Mouse (Mus musculus) kidney, embryonic 14.5 days (tissue): ENCODE measurements around the gene Bcl11a. TPM values are rescaled to one million over a fixed set of nuclear protein-coding genes. Genes with fewer than 3 reads are reported as not detected.

Experiments used
- ATAC-seq: fragments of 200-750 bp; cut with Nextera tagmentation; 2 replicates; pipeline ENCODE4 v1.8.0; 2017; ENCODE audit warnings: moderate number of reproducible peaks, mild to moderate bottlenecking, moderate TSS enrichment, moderate library complexity; ENCODE audit not compliant: low FRiP score, low TSS enrichment
- H3K27ac ChIP-seq: fragments of 300-500 bp; sonication (generic); 2 replicates; pipeline ENCODE4 v1.5.1; 2014; ENCODE audit warnings: low read depth, mild to moderate bottlenecking, low read length, moderate library complexity, mixed read lengths
- H3K27me3 ChIP-seq: fragments of 300-500 bp; sonication (generic); 2 replicates; pipeline ENCODE4 v1.6.1; 2014; ENCODE audit warnings: mild to moderate bottlenecking, low read length; ENCODE audit not compliant: control insufficient read depth, insufficient read depth
- H3K36me3 ChIP-seq: fragments of 300-500 bp; sonication (generic); 2 replicates; pipeline ENCODE4 v1.6.1; 2014; ENCODE audit warnings: low read length, mixed read lengths; ENCODE audit not compliant: control insufficient read depth, insufficient read depth
- H3K4me1 ChIP-seq: fragments of 300-500 bp; sonication (generic); 2 replicates; pipeline ENCODE4 v1.6.1; 2014; ENCODE audit warnings: low read length, mixed read lengths; ENCODE audit not compliant: control insufficient read depth, insufficient read depth
- H3K4me2 ChIP-seq: fragments of 300-500 bp; sonication (generic); replicated peaks from 2 replicates; pipeline ENCODE4 v1.6.1; 2014; ENCODE audit warnings: low read depth, mild to moderate bottlenecking, low read length
- H3K4me3 ChIP-seq: fragments of 300-500 bp; sonication (generic); 2 replicates; pipeline ENCODE4 v1.5.1; 2014; ENCODE audit warnings: mild to moderate bottlenecking, low read length
- H3K9ac ChIP-seq: fragments of 300-500 bp; sonication (generic); 2 replicates; pipeline ENCODE4 v1.6.1; 2014; ENCODE audit warnings: low read depth, mild to moderate bottlenecking, low read length, moderate library complexity
- H3K9me3 ChIP-seq: fragments of 300-500 bp; sonication (generic); 2 replicates; pipeline ENCODE4 v1.6.1; 2016; ENCODE audit warnings: low read length; ENCODE audit not compliant: control insufficient read depth
- WGBS: fragments of 180-500 bp; shearing (Covaris S2); extraction: QIAGEN DNeasy Blood & Tissue Kit; methylation state at CpG from one replicate; pipeline ENCODE4 v1.1.7; 2014; 5-methylcytosine and 5-hydroxymethylcytosine counted together
- polyA plus RNA-seq: library from polyadenylated mRNA; unstranded; fragments of >200 nt; fragmentation: Nextera tagmentation; extraction: Ambion mirVana; gene quantifications from 2 replicates; pipeline ENCODE4 v1.2.1, GENCODE M21; 2014

Gene Bcl11a
- polyA plus RNA-seq, 1 experiment from 2014 or later: 2.8 TPM

DNA sequence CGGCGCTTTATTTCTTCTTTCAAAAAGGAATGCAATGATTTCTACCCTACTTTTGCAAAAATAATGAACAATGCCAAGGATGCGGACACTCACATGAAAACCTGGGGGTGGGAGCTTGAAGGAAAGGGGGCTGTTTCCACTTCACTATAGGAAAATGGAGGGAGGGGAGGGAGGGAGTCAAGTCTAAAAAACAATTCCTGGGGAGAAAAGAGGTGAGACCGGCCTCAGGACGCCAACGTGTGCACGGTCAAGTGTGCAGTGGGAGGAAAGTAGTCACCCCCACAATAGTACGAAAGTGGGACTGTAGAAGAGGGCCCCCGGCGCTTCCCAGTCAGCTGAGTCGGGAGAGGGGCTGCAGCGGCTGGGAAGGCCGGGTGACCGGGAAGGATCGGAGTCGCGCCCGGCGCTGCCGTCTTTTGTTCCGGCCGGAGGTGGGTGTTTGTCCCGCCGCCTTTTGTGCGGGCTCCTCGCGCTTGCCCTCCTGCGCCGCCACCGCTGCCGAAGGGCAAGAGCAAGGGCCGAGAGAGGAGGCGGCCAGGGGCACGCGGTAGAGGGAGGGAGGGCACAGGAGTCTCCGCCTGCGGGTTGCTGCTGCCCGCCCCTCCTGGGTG lies 955 bp downstream of the Bcl11a start:
- Histone ChIP-seq H3K4me2 (peak overlapping the region; percentile 87), H3K4me3 (peak overlapping the region; percentile 50), H3K27me3 (peaks cover 29% of the 10 kb centered on the region), H3K9me3 (no peaks in the 10 kb centered on the region), H3K9ac (peak overlapping the region; percentile 60; the same call in 1 of the 2 replicates), H3K4me1 (0 out of 2 replicates have a peak, but pooled peaks cover 16% of the 10 kb centered on the region), H3K36me3 (no peaks in the 10 kb centered on the region), H3K27ac (no peak overlapping the region)
- WGBS: under 1% methylated on average over 38 of the region's 38 CpGs
- ATAC-seq: no peak

DNA sequence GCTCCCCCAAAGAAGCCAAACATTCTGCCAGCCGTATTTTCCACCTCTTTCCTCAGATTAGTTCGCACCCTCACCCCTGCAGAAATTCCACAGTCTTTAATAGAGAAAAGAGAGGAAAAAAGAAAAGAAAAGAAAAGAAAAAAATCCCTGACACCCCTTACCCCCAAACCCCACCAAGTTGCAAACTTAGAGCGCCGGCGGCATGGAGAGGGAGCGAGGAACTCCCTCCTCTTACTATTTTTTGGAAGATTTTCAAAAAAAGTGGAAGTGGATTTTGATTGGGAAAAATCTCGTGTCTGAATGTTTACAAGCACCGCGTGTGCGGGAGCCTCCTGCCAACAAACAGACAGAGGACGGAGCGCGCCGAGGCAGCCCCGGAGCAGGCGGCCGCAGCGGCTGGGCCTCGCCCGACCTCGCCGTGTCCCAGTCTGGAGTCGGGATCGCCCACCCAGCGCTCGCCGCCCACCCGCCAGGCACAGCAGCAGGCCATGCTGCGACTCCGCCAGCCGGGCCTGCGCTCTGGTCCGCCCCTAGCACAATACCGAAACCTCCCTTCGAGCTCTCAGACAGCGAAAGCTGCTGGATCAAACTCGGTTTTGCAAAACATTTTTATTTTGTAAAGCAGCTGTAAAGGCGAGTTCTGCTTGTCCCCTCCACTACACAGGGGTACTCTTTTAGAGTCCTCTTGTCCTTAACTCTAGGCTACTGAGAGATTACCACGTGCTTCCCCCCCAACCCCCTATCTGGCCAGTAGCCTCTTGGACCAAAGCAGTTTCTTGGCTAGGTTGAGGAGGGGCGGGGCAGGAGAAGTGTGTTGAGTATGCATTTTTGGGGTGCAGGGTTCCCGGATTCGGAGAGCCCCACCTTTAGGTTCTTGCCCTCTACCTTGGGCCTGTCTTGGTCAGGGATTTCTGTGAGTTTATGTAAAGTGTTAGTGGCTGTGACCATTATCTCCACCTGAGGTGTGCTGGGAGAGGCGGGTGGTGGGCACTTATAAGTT lies 1.8 kb downstream of the Bcl11a start:
- Histone ChIP-seq H3K27ac (no peak overlapping the region), H3K4me3 (peak overlapping the region; percentile 50), H3K4me2 (peak overlapping the region; percentile 87), H3K9me3 (no peaks in the 10 kb centered on the region), H3K27me3 (peaks cover 25% of the 10 kb centered on the region), H3K36me3 (no peaks in the 10 kb centered on the region), H3K9ac (peak overlapping the region; percentile 60; the same call in 1 of the 2 replicates), H3K4me1 (0 out of 2 replicates have a peak, but pooled peaks cover 15% of the 10 kb centered on the region)
- ATAC-seq: no peak
- WGBS: under 1% methylated on average over 43 of the region's 43 CpGs

DNA sequence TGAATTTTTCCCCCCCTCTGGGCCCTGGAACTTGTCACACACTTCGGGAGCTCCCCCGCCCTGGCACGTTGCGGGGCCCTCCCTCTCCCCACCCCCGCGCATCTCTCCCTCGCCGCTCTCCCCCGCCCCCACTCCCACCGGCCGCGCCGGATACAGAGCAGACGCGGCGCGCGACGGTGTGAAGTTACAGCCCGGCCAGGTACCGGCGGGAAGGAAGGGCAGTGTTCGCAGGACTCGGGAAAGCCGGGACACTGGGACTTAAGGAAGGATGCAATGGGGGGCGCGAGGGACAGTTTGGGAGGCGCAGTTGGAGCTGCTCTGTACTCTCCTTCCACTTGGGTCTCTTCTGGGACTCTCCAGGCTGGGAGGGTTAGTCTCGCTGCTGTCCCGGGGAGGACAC lies 2.7 kb downstream of the Bcl11a start:
- H3K4me1 ChIP-seq: 0 out of 2 replicates have a peak, but pooled peaks cover 13% of the 10 kb centered on the region
- ATAC-seq: peak; percentile 30
- no peak overlapping the region for H3K27ac ChIP-seq
- peak overlapping the region; percentile 50 for H3K4me3 ChIP-seq
- WGBS: under 1% methylated on average over 29 of the region's 30 CpGs
- H3K27me3 ChIP-seq: peaks cover 24% of the 10 kb centered on the region
- peak overlapping the region; percentile 34; the same call in 1 of the 2 replicates for H3K9ac ChIP-seq
- no peaks in the 10 kb centered on the region for H3K9me3 ChIP-seq
- H3K36me3 ChIP-seq: no peaks in the 10 kb centered on the region
- H3K4me2 ChIP-seq: peak overlapping the region; percentile 87

DNA sequence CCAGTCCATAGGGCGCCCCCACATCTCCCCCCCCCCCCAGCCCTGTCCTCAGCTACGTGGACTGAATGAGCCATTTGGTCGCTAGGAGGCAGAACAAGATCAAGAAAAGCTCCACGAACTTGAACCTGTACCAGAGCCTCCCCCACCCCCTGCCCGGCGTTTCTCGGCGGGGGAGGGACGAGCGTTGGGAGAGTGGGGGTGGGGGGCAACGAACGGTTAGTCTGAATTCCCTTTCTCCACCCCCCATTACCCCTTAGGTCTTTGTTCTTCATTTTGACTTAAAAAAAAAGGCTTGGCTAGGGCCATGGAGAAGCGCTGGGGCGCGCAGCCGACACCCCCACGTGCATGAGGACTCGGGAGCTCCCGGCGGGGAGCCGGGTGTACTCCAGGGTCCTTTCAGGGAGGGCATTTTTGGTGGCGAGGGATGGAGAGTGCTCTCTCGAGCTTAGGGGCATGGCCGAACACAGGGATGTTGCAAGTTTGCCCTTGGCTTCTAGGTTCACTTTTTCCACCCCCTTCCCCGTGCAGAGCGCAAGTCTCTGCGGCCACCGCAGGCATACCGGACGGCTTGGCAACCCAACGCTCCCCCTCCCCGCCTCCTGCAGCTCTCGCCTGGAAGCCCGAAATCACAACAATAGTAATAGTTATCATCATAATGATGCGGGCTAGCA lies 3.3 kb downstream of the Bcl11a start:
- WGBS: 1% methylated on average over 35 of the region's 35 CpGs
- ATAC-seq: peak; percentile 36
- H3K27ac ChIP-seq: peak overlapping the region; percentile 66; the same call in 1 of the 2 replicates

DNA sequence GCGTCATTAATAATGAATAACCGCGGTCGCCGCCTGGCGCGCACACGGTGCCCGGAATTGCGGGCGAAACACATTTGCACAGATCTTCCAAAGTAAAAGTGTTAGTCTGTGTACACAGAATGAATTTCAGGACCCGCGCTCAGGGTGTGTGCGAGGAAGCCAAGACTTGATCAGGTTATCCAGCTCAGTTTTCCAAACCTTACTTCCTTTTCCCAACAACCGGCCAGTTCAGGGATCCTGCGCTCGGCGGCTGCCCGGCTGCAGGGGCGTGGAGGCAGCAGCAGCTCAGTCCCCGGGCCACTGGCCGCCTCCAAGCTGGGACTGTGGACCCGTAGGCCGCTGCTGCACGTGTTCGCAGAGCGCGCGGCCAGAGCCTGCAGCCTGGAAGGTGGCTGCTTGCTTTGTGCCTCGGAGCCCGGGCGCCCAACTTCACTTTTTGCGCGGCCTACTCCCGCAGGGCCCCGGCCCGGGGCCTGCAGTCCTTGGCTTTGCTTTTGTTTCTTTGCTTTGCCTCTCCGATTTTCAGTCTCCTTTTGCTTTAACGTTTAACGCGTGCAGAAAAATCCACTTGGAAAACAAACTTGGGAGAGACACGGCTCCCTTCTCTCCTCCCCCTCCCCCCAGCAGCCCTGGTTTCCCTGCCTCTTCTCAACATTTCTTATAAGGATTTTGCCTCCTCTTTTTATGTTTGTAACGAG lies 4.0 kb downstream of the Bcl11a start:
- WGBS: under 1% methylated on average over 43 of the region's 43 CpGs
- H3K27ac ChIP-seq: peak overlapping the region; percentile 66
- H3K9me3 ChIP-seq: no peaks in the 10 kb centered on the region
- no peaks in the 10 kb centered on the region for H3K36me3 ChIP-seq
- peak overlapping the region; percentile 87 for H3K4me2 ChIP-seq
- H3K4me3 ChIP-seq: peak overlapping the region; percentile 50
- H3K4me1 ChIP-seq: 0 out of 2 replicates have a peak, but pooled peaks cover 9% of the 10 kb centered on the region
- ATAC-seq: peak; percentile 48; the same call in 1 of the 2 replicates
- peak overlapping the region; percentile 63 for H3K9ac ChIP-seq
- H3K27me3 ChIP-seq: peaks cover 19% of the 10 kb centered on the region

More for the DNA sequence above, 3.3 kb downstream of the Bcl11a start:
- Histone ChIP-seq H3K9ac (peak overlapping the region; percentile 63; the same call in 1 of the 2 replicates), H3K27me3 (peaks cover 21% of the 10 kb centered on the region), H3K4me3 (peak overlapping the region; percentile 50), H3K4me2 (peak overlapping the region; percentile 87), H3K9me3 (no peaks in the 10 kb centered on the region), H3K4me1 (0 out of 2 replicates have a peak, but pooled peaks cover 9% of the 10 kb centered on the region), H3K36me3 (no peaks in the 10 kb centered on the region)

DNA sequence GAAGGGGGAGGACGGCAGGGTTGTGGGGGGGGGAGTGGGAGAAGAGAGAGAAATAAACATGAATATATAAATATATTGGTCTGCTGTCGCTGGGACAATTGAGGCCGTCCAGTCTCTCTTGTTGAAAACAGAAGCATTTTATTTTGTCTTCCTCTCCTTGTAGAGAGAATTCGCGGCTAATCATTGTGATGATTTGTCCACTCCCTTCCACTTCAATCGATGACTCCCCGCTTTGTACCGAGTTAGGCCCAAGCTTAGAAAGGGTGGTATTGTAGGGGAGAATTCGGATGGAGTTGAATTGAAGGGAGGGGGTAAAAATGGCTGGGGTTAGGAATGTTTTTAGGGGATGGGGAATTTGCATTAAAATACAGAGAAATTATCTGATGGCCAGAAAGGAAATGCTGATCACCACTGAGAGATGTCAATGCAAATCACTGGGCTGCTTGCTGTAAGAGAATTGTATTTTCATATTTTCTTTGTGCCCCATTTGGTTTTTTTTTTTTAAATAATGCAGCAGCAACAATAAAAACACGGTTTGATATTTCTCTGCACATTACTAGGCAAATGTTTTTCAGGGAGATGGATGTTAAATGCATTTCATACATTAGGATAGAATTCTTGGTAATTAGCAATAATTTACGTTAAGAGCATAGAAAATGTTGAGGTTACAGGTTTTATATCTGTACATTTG lies 4.7 kb downstream of the Bcl11a start:
- H3K27ac ChIP-seq: no peak overlapping the region

DNA sequence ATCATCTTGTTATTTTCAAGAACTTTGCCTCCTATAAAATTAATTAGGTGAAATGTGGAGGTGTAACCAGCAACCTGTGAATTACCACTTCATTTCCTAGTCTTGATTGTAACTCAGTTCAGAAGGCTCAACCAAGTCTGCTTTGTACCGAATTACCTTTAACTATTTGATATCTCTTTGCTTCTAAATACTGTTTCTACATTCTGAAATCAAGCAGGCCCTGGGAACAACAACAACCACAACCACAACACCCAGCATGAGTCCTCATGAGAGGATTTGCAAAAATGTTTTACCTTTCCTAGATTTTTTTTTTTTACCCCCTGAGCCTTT lies 5.2 kb downstream of the Bcl11a start:
- H3K4me1 ChIP-seq: 0 out of 2 replicates have a peak, but pooled peaks cover 9% of the 10 kb centered on the region
- H3K27me3 ChIP-seq: peaks cover 26% of the 10 kb centered on the region
- no peak overlapping the region for H3K4me2 ChIP-seq
- H3K27ac ChIP-seq: no peak overlapping the region
- H3K9ac ChIP-seq: no peak overlapping the region
- H3K4me3 ChIP-seq: no peak overlapping the region
- WGBS: 53% methylated on average over 1 of the region's 1 CpGs
- H3K9me3 ChIP-seq: no peaks in the 10 kb centered on the region
- H3K36me3 ChIP-seq: no peaks in the 10 kb centered on the region
- ATAC-seq: no peak

More for the DNA sequence above, 4.7 kb downstream of the Bcl11a start:
- H3K27me3 ChIP-seq: peaks cover 22% of the 10 kb centered on the region
- H3K4me1 ChIP-seq: 0 out of 2 replicates have a peak, but pooled peaks cover 9% of the 10 kb centered on the region
- 25% methylated on average over 11 of the region's 11 CpGs for WGBS
- peak overlapping the region; percentile 63; the same call in 1 of the 2 replicates for H3K9ac ChIP-seq
- no peak for ATAC-seq
- peak overlapping the region; percentile 50 for H3K4me3 ChIP-seq
- H3K9me3 ChIP-seq: no peaks in the 10 kb centered on the region
- no peaks in the 10 kb centered on the region for H3K36me3 ChIP-seq
- H3K4me2 ChIP-seq: peak overlapping the region; percentile 87
